Mouse (Mus musculus) ES-E14 (cell line): ENCODE data around the gene Sox5.

Source experiments
- CHD2 ChIP-seq: IDR thresholded peaks from 2 replicates; pipeline ENCODE4 v1.6.1; 2014; ENCODE audit warnings: mild to moderate bottlenecking, low read depth, low read length, inconsistent platforms
- HCFC1 ChIP-seq: IDR thresholded peaks from 2 replicates; pipeline ENCODE4 v1.6.1; 2012; ENCODE audit warnings: low read length, inconsistent platforms, borderline replicate concordance; ENCODE audit not compliant: insufficient read depth
- MAFK ChIP-seq: IDR thresholded peaks from 2 replicates; pipeline ENCODE4 v1.6.1; 2014; ENCODE audit warnings: mild to moderate bottlenecking, low read depth, low read length, inconsistent platforms; ENCODE audit not compliant: insufficient read depth
- ZC3H11A ChIP-seq: IDR thresholded peaks from 2 replicates; pipeline ENCODE4 v1.6.1; 2012; ENCODE audit warnings: low read depth, mild to moderate bottlenecking, inconsistent platforms, low read length, borderline replicate concordance
- ZNF384 ChIP-seq: IDR thresholded peaks from 2 replicates; pipeline ENCODE4 v1.6.1; 2012; ENCODE audit warnings: low read depth, low read length, inconsistent platforms

DNA sequence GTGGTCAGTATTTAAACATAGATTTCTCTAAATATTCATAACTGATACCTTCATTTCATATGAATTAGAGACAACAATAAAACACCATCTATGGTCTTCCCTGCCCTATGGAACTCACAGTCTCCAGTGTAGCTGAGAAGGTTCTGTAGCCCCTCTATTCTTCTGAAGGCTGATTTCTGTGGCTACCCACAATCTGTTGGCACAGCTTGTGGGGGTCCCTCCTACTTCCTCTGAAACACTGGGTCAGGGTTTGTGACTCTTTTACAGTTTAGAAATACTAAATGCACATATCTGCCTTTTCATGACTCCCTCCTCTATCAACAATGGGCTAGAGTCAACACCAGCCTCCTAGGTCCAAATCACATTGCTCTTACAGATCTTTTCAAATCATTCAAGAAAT is 461.4 kb downstream of the Sox5 start:
- no peak for TF ChIP-seq HCFC1
- TF ChIP-seq ZNF384: no peak
- TF ChIP-seq MAFK: no peak
- no peak for TF ChIP-seq ZC3H11A
- no peak for TF ChIP-seq CHD2
